8 mouse cellular contexts compared by ENCODE assay signal in genomic region chr10:111420195-111420838, GRCm38 (mm10). TPM values are rescaled to one million over a fixed set of nuclear protein-coding genes. Genes with fewer than 3 reads are reported as not detected.
A peak's percentile ranks its signal among the peaks of the same experiment; 100 is the strongest.
DNase-seq lines count a peak whose midpoint lies in the region; ATAC-seq lines count a peak whose summit lies in the region.

No protein-coding gene starts in this region.

- peak overlapping the region; percentile 24; the same call in 1 of the 2 replicates for H3K4me3 ChIP-seq in heart, embryonic 11.5 days (ENCODE audit: low read depth, low read length)
- 0 out of 2 replicates have a peak overlapping the region, but pooled peaks have one; percentile 26 for H3K4me3 ChIP-seq in brown adipose tissue, adult 24 weeks (ENCODE audit: insufficient read depth, low read depth, low read length)
- H3K4me3 ChIP-seq in hindbrain, embryonic 11.5 days (ENCODE audit: low read depth, low read length), result no peak overlapping the region
- H3K4me3 ChIP-seq in midbrain, embryonic 12.5 days, result no peak overlapping the region

- no peak for ATAC-seq in heart, embryonic 11.5 days (replicated peaks; ENCODE audit: insufficient number of reproducible peaks, low FRiP score, low TSS enrichment)
- ATAC-seq in hindbrain, embryonic 11.5 days (ENCODE audit: low FRiP score), result no peak
- no peak for ATAC-seq in midbrain, embryonic 12.5 days (ENCODE audit: low FRiP score, low read depth)

- H3K9me3 ChIP-seq in heart, embryonic 11.5 days (replicated peaks; ENCODE audit: control insufficient read depth, low read length), result 0 out of 2 replicates have a peak, but pooled peaks cover 2% of the 10 kb centered on the region
- H3K9me3 ChIP-seq in hindbrain, embryonic 11.5 days (ENCODE audit: control insufficient read depth, low read length), result no peaks in the 10 kb centered on the region
- no peaks in the 10 kb centered on the region for H3K9me3 ChIP-seq in midbrain, embryonic 12.5 days

- DNase-seq in heart, adult 9 months (ENCODE audit: low spot score in 2 of 2), result no peak
- peak; percentile 6 for DNase-seq in hindbrain, embryonic 11.5 days (ENCODE audit: low spot score)
- DNase-seq in adrenal gland, adult 2 months, result no peak
- no peak for DNase-seq in cerebellum, adult 11-12 months
- DNase-seq in thymus, adult 18-20 months, result no peak

- no peaks in the 10 kb centered on the region for H3K27me3 ChIP-seq in heart, embryonic 11.5 days (ENCODE audit: control insufficient read depth, insufficient read depth, low read length)
- no peaks in the 10 kb centered on the region for H3K27me3 ChIP-seq in hindbrain, embryonic 11.5 days (ENCODE audit: control insufficient read depth, insufficient read depth, low read length)
- H3K27me3 ChIP-seq in midbrain, embryonic 12.5 days, result peaks cover 13% of the 10 kb centered on the region

- WGBS in heart, embryonic 11.5 days (ENCODE audit: insufficient replicate concordance), result 19% methylated on average over 7 of the region's 7 CpGs
- 29% methylated on average over 7 of the region's 7 CpGs for WGBS in hindbrain, embryonic 11.5 days
- 16% methylated on average over 7 of the region's 7 CpGs for WGBS in midbrain, embryonic 12.5 days

- peaks cover 9% of the 10 kb centered on the region for H3K4me1 ChIP-seq in heart, embryonic 11.5 days (ENCODE audit: control insufficient read depth, insufficient read depth, low read length)
- peaks cover 2% of the 10 kb centered on the region; the same call in 1 of the 2 replicates for H3K4me1 ChIP-seq in brown adipose tissue, adult 24 weeks (ENCODE audit: control insufficient read depth, insufficient read depth, insufficient read length, low read length)
- H3K4me1 ChIP-seq in hindbrain, embryonic 11.5 days (replicated peaks; ENCODE audit: control insufficient read depth, insufficient read depth, low read length), result no peaks in the 10 kb centered on the region; the same call in 1 of the 2 replicates
- peaks cover 35% of the 10 kb centered on the region for H3K4me1 ChIP-seq in midbrain, embryonic 12.5 days

- H3K27ac ChIP-seq in heart, embryonic 11.5 days (ENCODE audit: low read depth, low read length), result no peak overlapping the region
- no peak overlapping the region for H3K27ac ChIP-seq in brown adipose tissue, adult 24 weeks (replicated peaks; ENCODE audit: low read depth, low read length)
- no peak overlapping the region for H3K27ac ChIP-seq in hindbrain, embryonic 11.5 days (ENCODE audit: low read depth, low read length)
- no peak overlapping the region for H3K27ac ChIP-seq in midbrain, embryonic 12.5 days (replicated peaks)

- H3K36me3 ChIP-seq in heart, embryonic 11.5 days (ENCODE audit: control insufficient read depth, insufficient read depth, low read length), result no peaks in the 10 kb centered on the region
- H3K36me3 ChIP-seq in hindbrain, embryonic 11.5 days (ENCODE audit: control insufficient read depth, insufficient read depth, low read length), result no peaks in the 10 kb centered on the region
- H3K36me3 ChIP-seq in midbrain, embryonic 12.5 days, result no peaks in the 10 kb centered on the region

- peak overlapping the region; percentile 64 for H3K9ac ChIP-seq in heart, embryonic 11.5 days (ENCODE audit: low read depth, low read length)
- H3K9ac ChIP-seq in hindbrain, embryonic 11.5 days (ENCODE audit: low read depth, low read length), result no peak overlapping the region
- H3K9ac ChIP-seq in midbrain, embryonic 12.5 days (replicated peaks), result 0 out of 2 replicates have a peak overlapping the region, but pooled peaks have one; percentile 7

- H3K4me2 ChIP-seq in heart, embryonic 11.5 days, result peak overlapping the region; percentile 60
- H3K4me2 ChIP-seq in hindbrain, embryonic 11.5 days (replicated peaks; ENCODE audit: low read depth, low read length), result peak overlapping the region; percentile 22
- H3K4me2 ChIP-seq in midbrain, embryonic 12.5 days (replicated peaks), result peak overlapping the region; percentile 46

RNA-seq across cellular contexts. Expression of gene Nap1l1, which starts 52.7 kb away (rescaled TPM):
- polyA plus RNA-seq in heart, embryonic 11.5 days (2014; fragmentation: Nextera tagmentation; extraction: Ambion mirVana), result 202 and 207 TPM in 2 replicates
- 115 and 130 TPM in 2 replicates for polyA plus RNA-seq in brown adipose tissue, adult 24 weeks (2012; ENCODE audit: insufficient read depth, insufficient read length, missing spikeins)
- 372 and 407 TPM in 2 replicates for polyA plus RNA-seq in hindbrain, embryonic 11.5 days (2014; fragmentation: Nextera tagmentation; extraction: Ambion mirVana)
- 312 and 318 TPM in 2 replicates for polyA plus RNA-seq in midbrain, embryonic 12.5 days (2016; fragmentation: Nextera tagmentation; extraction: Ambion mirVana)
- total RNA-seq in adrenal gland, adult 2 months (2021), result 100 to 1,000 TPM; 125 to 139 TPM
- 1.8 and 2.1 TPM in 2 replicates for polyA plus RNA-seq in adrenal gland, adult 2 months (2012; rRNA removed)

Comparison
In these comparisons a context has a peak if more than half of its experiments do, and no peak if none do; other contexts are left out.
1. H3K4me3 ChIP-seq: peak in heart, embryonic 11.5 days (single experiment) and brown adipose tissue, adult 24 weeks (single experiment); none in hindbrain, embryonic 11.5 days (single experiment) and midbrain, embryonic 12.5 days (single experiment).
2. RNA of gene Nap1l1, which starts 52.7 kb away (polyA plus RNA-seq): 372 to 407 TPM in hindbrain, embryonic 11.5 days, 312 to 318 TPM in midbrain, embryonic 12.5 days, 202 to 207 TPM in heart, embryonic 11.5 days and 115 to 130 TPM in brown adipose tissue, adult 24 weeks; 1.8 to 2.1 TPM in adrenal gland, adult 2 months; every median in the first group is over 10 times any median in the second.
3. Peak in every context shown above with its lines, with median percentiles within 50 percentile points of each other: H3K4me2 ChIP-seq.